Mouse (Mus musculus): ENCODE results near the gene Sipa1l1. TPM values are rescaled to one million over a fixed set of nuclear protein-coding genes. Genes with fewer than 3 reads are reported as not detected.

Sipa1l1 gene
- polyA plus RNA-seq, 1 experiment from 2014 or later, result 14.1 TPM

GRCm38 (mm10) chr12:82265335-82266274 is 96.5 kb downstream of the Sipa1l1 start:
- Histone ChIP-seq H3K4me1 (replicated peaks; ENCODE audit: control insufficient read depth, insufficient read depth, low read length) (no peaks in the 10 kb centered on the region), H3K9ac (no peak overlapping the region), H3K9me3 (ENCODE audit: control insufficient read depth, low read length) (no peaks in the 10 kb centered on the region), H3K27ac (no peak overlapping the region), H3K36me3 (replicated peaks; ENCODE audit: control insufficient read depth, insufficient read depth) (no peaks in the 10 kb centered on the region), H3K27me3 (ENCODE audit: control insufficient read depth, insufficient read depth, low read length) (no peaks in the 10 kb centered on the region), H3K4me3 (replicated peaks; ENCODE audit: low read length) (no peak overlapping the region), H3K4me2 (replicated peaks) (no peak overlapping the region)
- DNase-seq (ENCODE audit: low spot score), result no peak
- WGBS, result 90% methylated on average over 9 of the region's 9 CpGs
- ATAC-seq (ENCODE audit: low FRiP score), result no peak

GRCm38 (mm10) chr12:82271447-82271846 is 102.3 kb downstream of the Sipa1l1 start:
- Histone ChIP-seq H3K27ac (no peak overlapping the region), H3K9ac (no peak overlapping the region), H3K9me3 (ENCODE audit: control insufficient read depth, low read length) (no peaks in the 10 kb centered on the region), H3K36me3 (replicated peaks; ENCODE audit: control insufficient read depth, insufficient read depth) (no peaks in the 10 kb centered on the region), H3K4me3 (replicated peaks; ENCODE audit: low read length) (no peak overlapping the region), H3K27me3 (ENCODE audit: control insufficient read depth, insufficient read depth, low read length) (no peaks in the 10 kb centered on the region), H3K4me2 (replicated peaks) (no peak overlapping the region), H3K4me1 (replicated peaks; ENCODE audit: control insufficient read depth, insufficient read depth, low read length) (0 out of 2 replicates have a peak, but pooled peaks cover 3% of the 10 kb centered on the region)
- no peak for ATAC-seq (ENCODE audit: low FRiP score)
- WGBS, result 81% methylated on average over 3 of the region's 3 CpGs
- DNase-seq (ENCODE audit: low spot score), result no peak

GRCm38 (mm10) chr12:82273503-82273902 is 104.4 kb downstream of the Sipa1l1 start:
- WGBS, result 92% methylated on average over 3 of the region's 3 CpGs
- no peaks in the 10 kb centered on the region for H3K9me3 ChIP-seq (ENCODE audit: control insufficient read depth, low read length)
- 0 out of 2 replicates have a peak, but pooled peaks cover 3% of the 10 kb centered on the region for H3K4me1 ChIP-seq (replicated peaks; ENCODE audit: control insufficient read depth, insufficient read depth, low read length)
- no peaks in the 10 kb centered on the region for H3K36me3 ChIP-seq (replicated peaks; ENCODE audit: control insufficient read depth, insufficient read depth)
- H3K9ac ChIP-seq, result no peak overlapping the region
- H3K27ac ChIP-seq, result no peak overlapping the region
- DNase-seq (ENCODE audit: low spot score) (no peak), ATAC-seq (ENCODE audit: low FRiP score) (no peak)
- H3K4me3 ChIP-seq (replicated peaks; ENCODE audit: low read length), result no peak overlapping the region
- H3K4me2 ChIP-seq (replicated peaks), result no peak overlapping the region
- no peaks in the 10 kb centered on the region for H3K27me3 ChIP-seq (ENCODE audit: control insufficient read depth, insufficient read depth, low read length)

GRCm38 (mm10) chr12:82274576-82274975 is 105.5 kb downstream of the Sipa1l1 start:
- Histone ChIP-seq H3K9ac (no peak overlapping the region), H3K4me3 (replicated peaks; ENCODE audit: low read length) (no peak overlapping the region), H3K4me2 (replicated peaks) (no peak overlapping the region), H3K4me1 (replicated peaks; ENCODE audit: control insufficient read depth, insufficient read depth, low read length) (0 out of 2 replicates have a peak, but pooled peaks cover 3% of the 10 kb centered on the region), H3K36me3 (replicated peaks; ENCODE audit: control insufficient read depth, insufficient read depth) (no peaks in the 10 kb centered on the region), H3K27me3 (ENCODE audit: control insufficient read depth, insufficient read depth, low read length) (no peaks in the 10 kb centered on the region), H3K9me3 (ENCODE audit: control insufficient read depth, low read length) (no peaks in the 10 kb centered on the region), H3K27ac (no peak overlapping the region)
- DNase-seq (ENCODE audit: low spot score) (no peak), ATAC-seq (ENCODE audit: low FRiP score) (no peak)
- 70% methylated on average over 5 of the region's 5 CpGs for WGBS

DNA sequence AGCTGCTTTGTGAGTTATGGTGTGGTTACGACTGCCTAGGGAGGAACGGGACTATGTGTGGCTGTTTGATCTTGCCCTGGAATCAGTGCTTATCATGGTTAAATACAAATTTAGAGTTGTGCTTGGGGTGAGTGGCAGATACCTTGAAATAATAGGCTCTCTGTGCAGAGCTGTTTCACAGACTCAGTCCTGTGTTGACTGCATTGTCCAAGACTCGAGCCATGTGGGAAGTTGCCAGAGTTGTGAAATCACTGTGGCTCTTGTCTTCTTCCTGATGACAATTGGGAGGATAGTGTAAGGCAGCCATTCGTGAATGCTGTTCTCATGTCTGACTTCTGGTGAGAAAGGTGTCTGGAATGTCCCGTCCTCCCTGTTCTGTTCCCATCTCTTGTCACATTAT is 106.6 kb downstream of the Sipa1l1 start:
- Histone ChIP-seq H3K27ac (no peak overlapping the region), H3K36me3 (replicated peaks; ENCODE audit: control insufficient read depth, insufficient read depth) (no peaks in the 10 kb centered on the region), H3K4me1 (replicated peaks; ENCODE audit: control insufficient read depth, insufficient read depth, low read length) (0 out of 2 replicates have a peak, but pooled peaks cover 3% of the 10 kb centered on the region), H3K9ac (no peak overlapping the region), H3K4me3 (replicated peaks; ENCODE audit: low read length) (no peak overlapping the region), H3K4me2 (replicated peaks) (no peak overlapping the region), H3K27me3 (ENCODE audit: control insufficient read depth, insufficient read depth, low read length) (no peaks in the 10 kb centered on the region), H3K9me3 (ENCODE audit: control insufficient read depth, low read length) (no peaks in the 10 kb centered on the region)
- no peak for DNase-seq (ENCODE audit: low spot score)
- WGBS, result 73% methylated on average over 5 of the region's 5 CpGs
- ATAC-seq (ENCODE audit: low FRiP score), result no peak

GRCm38 (mm10) chr12:82276591-82276990 is 107.5 kb downstream of the Sipa1l1 start:
- WGBS, result 94% methylated on average over 1 of the region's 1 CpGs
- no peak overlapping the region for H3K4me2 ChIP-seq (replicated peaks)
- no peak overlapping the region for H3K9ac ChIP-seq
- 0 out of 2 replicates have a peak, but pooled peaks cover 3% of the 10 kb centered on the region for H3K4me1 ChIP-seq (replicated peaks; ENCODE audit: control insufficient read depth, insufficient read depth, low read length)
- H3K27ac ChIP-seq, result no peak overlapping the region
- no peaks in the 10 kb centered on the region for H3K9me3 ChIP-seq (ENCODE audit: control insufficient read depth, low read length)
- no peak for DNase-seq (ENCODE audit: low spot score)
- H3K4me3 ChIP-seq (replicated peaks; ENCODE audit: low read length), result no peak overlapping the region
- no peaks in the 10 kb centered on the region for H3K27me3 ChIP-seq (ENCODE audit: control insufficient read depth, insufficient read depth, low read length)
- no peaks in the 10 kb centered on the region for H3K36me3 ChIP-seq (replicated peaks; ENCODE audit: control insufficient read depth, insufficient read depth)
- no peak for ATAC-seq (ENCODE audit: low FRiP score)

DNA sequence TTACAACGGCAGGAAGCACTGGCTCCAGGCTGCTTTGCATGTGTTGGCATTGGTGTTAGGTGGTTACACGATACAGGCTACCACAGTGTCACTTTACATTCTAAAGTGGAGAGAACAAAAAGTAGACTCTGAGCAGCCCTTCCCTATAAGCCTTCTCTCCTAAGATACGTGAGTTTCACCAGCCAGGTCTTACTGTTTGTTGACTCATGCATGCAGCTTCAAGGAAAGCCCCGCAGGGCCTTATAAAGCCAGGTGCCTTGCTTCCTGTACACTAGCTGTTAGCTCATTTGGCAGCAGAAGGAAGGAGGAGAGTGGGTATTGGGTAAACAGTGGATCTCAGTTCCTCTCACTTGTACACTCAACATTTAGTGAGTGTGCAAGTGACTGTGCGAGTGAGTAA is 115.5 kb downstream of the Sipa1l1 start:
- ATAC-seq (ENCODE audit: low FRiP score) (no peak), DNase-seq (ENCODE audit: low spot score) (no peak)
- 93% methylated on average over 5 of the region's 5 CpGs for WGBS
- Histone ChIP-seq H3K9ac (no peak overlapping the region), H3K9me3 (ENCODE audit: control insufficient read depth, low read length) (no peaks in the 10 kb centered on the region), H3K4me2 (replicated peaks) (no peak overlapping the region), H3K27me3 (ENCODE audit: control insufficient read depth, insufficient read depth, low read length) (no peaks in the 10 kb centered on the region), H3K36me3 (replicated peaks; ENCODE audit: control insufficient read depth, insufficient read depth) (no peaks in the 10 kb centered on the region), H3K4me3 (replicated peaks; ENCODE audit: low read length) (no peak overlapping the region), H3K27ac (no peak overlapping the region), H3K4me1 (replicated peaks; ENCODE audit: control insufficient read depth, insufficient read depth, low read length) (peaks cover 11% of the 10 kb centered on the region)

DNA sequence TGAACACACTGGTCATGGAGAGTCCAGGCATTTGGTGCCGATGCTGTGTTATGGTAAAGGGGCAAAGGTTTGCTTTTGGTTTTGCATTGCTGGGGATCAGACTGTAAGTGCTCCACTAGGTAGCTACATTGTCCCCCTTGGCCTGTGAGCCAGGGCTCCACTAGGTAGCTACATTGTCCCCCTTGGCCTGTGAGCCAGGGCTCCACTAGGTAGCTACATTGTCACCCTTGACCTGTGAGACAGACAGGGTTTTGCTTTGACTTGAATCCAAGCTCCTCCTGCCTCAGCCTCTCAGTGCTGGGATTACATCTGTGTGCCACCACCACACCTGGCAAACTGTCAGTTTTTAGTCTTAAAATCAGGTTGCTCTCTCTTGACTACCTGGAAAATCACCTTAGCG is 115.9 kb downstream of the Sipa1l1 start:
- ATAC-seq (ENCODE audit: low FRiP score), result no peak
- H3K4me3 ChIP-seq (replicated peaks; ENCODE audit: low read length), result no peak overlapping the region
- 83% methylated on average over 2 of the region's 2 CpGs for WGBS

DNA sequence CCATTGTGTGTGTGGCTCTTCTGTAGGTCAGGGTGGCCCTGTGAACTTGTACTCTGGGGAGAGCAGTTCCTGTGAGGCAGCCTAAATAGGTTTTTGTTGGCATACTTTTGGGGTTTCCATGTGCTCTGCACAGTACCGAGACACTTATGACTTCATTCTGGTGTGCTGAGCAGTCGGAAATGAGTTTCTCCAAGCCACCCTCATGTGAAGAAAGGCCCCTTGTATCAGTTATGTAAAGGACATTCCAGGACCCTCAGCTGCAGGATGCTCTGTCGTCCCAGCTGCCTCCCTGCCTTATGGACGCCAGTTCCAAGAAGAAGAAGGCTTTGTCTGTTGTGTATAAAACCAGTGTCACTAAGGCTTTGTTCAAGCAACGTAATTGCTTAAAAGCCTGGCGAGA is 116.9 kb downstream of the Sipa1l1 start:
- ATAC-seq (ENCODE audit: low FRiP score) (no peak), DNase-seq (ENCODE audit: low spot score) (no peak)
- no peak overlapping the region for H3K27ac ChIP-seq
- no peaks in the 10 kb centered on the region for H3K27me3 ChIP-seq (ENCODE audit: control insufficient read depth, insufficient read depth, low read length)
- WGBS, result 30% methylated on average over 6 of the region's 6 CpGs
- H3K4me2 ChIP-seq (replicated peaks), result no peak overlapping the region
- no peak overlapping the region for H3K4me3 ChIP-seq (replicated peaks; ENCODE audit: low read length)
- H3K9ac ChIP-seq, result no peak overlapping the region
- no peaks in the 10 kb centered on the region for H3K9me3 ChIP-seq (ENCODE audit: control insufficient read depth, low read length)
- no peaks in the 10 kb centered on the region for H3K36me3 ChIP-seq (replicated peaks; ENCODE audit: control insufficient read depth, insufficient read depth)
- H3K4me1 ChIP-seq (replicated peaks; ENCODE audit: control insufficient read depth, insufficient read depth, low read length), result peaks cover 11% of the 10 kb centered on the region

More for the DNA sequence above, 115.9 kb downstream of the Sipa1l1 start:
- peaks cover 11% of the 10 kb centered on the region for H3K4me1 ChIP-seq (replicated peaks; ENCODE audit: control insufficient read depth, insufficient read depth, low read length)
- H3K27ac ChIP-seq, result no peak overlapping the region
- H3K36me3 ChIP-seq (replicated peaks; ENCODE audit: control insufficient read depth, insufficient read depth), result no peaks in the 10 kb centered on the region
- no peak overlapping the region for H3K9ac ChIP-seq
- DNase-seq (ENCODE audit: low spot score), result no peak
- no peaks in the 10 kb centered on the region for H3K9me3 ChIP-seq (ENCODE audit: control insufficient read depth, low read length)
- H3K27me3 ChIP-seq (ENCODE audit: control insufficient read depth, insufficient read depth, low read length), result no peaks in the 10 kb centered on the region
- no peak overlapping the region for H3K4me2 ChIP-seq (replicated peaks)

All from hindbrain, embryonic 14.5 days (tissue).